Mouse (Mus musculus) intestine, embryonic 16.5 days (tissue): ENCODE data around the gene Sgcg. TPM values are rescaled to one million over a fixed set of nuclear protein-coding genes. Genes with fewer than 3 reads are reported as not detected.

Experiments
- ATAC-seq: fragments of 200-750 bp; cut with Nextera tagmentation; 2 replicates; pipeline ENCODE4 v1.8.0; 2017; ENCODE audit warnings: moderate TSS enrichment, moderate library complexity
- H3K27ac ChIP-seq: fragments of 300-500 bp; sonication (generic); 2 replicates; pipeline ENCODE4 v1.5.1; 2014; ENCODE audit warnings: mild to moderate bottlenecking, low read length
- H3K27me3 ChIP-seq: fragments of 300-500 bp; sonication (generic); replicated peaks from 2 replicates; pipeline ENCODE4 v1.6.1; 2014; ENCODE audit warnings: low read length, control low read depth, mixed read lengths; ENCODE audit not compliant: control insufficient read depth, insufficient read depth
- H3K36me3 ChIP-seq: fragments of 300-500 bp; sonication (generic); 2 replicates; pipeline ENCODE4 v1.6.1; 2014; ENCODE audit warnings: low read length, control low read depth; ENCODE audit not compliant: control insufficient read depth, insufficient read depth
- H3K4me1 ChIP-seq: fragments of 300-500 bp; sonication (generic); 2 replicates; pipeline ENCODE4 v1.6.1; 2014; ENCODE audit warnings: low read length, control low read depth, mixed read lengths; ENCODE audit not compliant: control insufficient read depth, insufficient read depth
- H3K4me2 ChIP-seq: fragments of 300-500 bp; sonication (generic); 2 replicates; pipeline ENCODE4 v1.6.1; 2014; ENCODE audit warnings: low read depth, low read length, control low read depth
- H3K4me3 ChIP-seq: fragments of 300-500 bp; sonication (generic); 2 replicates; pipeline ENCODE4 v1.5.1; 2014; ENCODE audit warnings: mild to moderate bottlenecking, low read length
- H3K9ac ChIP-seq: fragments of 300-500 bp; sonication (generic); 2 replicates; pipeline ENCODE4 v1.6.1; 2014; ENCODE audit warnings: low read depth, low read length
- H3K9me3 ChIP-seq: fragments of 300-500 bp; sonication (generic); 2 replicates; pipeline ENCODE4 v1.6.1; 2016; ENCODE audit warnings: low read length, control low read depth; ENCODE audit not compliant: control insufficient read depth
- WGBS: fragments of 180-500 bp; shearing (Covaris S2); extraction: QIAGEN DNeasy Blood & Tissue Kit; methylation state at CpG from one replicate; pipeline ENCODE4 v1.1.7; 2014; 5-methylcytosine and 5-hydroxymethylcytosine counted together
- polyA plus RNA-seq: library from polyadenylated mRNA; unstranded; fragments of >200 nt; fragmentation: Nextera tagmentation; extraction: Ambion mirVana; gene quantifications from 2 replicates; pipeline ENCODE4 v1.2.1, GENCODE M21; 2015

Sgcg gene
- polyA plus RNA-seq, 1 experiment from 2014 or later = 1.7 TPM

DNA sequence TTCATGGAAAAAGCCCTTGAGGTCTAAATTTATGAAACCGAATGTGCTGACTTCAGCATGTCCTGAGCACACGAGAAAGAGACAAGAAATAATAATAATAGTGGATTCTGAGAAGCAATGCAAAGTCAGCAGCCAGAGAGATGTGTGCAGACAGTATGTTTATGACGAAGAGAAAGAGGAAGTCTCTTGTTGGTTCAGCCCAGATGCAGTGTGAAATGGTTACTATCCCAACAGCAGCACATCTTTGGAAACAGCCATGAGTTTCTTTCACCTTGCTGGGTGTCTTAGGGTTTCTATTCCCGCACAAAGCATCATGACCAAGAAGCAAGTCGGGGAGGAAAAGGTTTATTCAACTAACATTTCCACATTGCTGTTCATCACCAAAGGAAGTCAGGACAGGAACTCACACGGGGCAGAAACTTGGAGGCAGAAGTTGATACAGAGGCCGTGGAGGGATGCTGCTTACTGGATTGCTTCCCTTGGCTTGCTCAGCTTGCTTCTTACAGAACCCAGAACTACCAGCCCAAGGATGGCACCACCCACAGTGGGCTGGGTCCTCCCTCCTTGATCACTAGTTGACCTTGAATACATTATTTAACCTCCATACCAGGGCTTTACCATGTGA is 20.5 kb upstream of the Sgcg start:
- Histone ChIP-seq H3K36me3 (no peaks in the 10 kb centered on the region), H3K27me3 (peaks cover 8% of the 10 kb centered on the region), H3K4me1 (peaks cover 11% of the 10 kb centered on the region; the same call in 1 of the 2 replicates), H3K4me2 (no peak overlapping the region), H3K4me3 (no peak overlapping the region), H3K27ac (no peak overlapping the region), H3K9me3 (no peaks in the 10 kb centered on the region), H3K9ac (no peak overlapping the region)
- 74% methylated on average over 7 of the region's 7 CpGs for WGBS
- no peak for ATAC-seq

DNA sequence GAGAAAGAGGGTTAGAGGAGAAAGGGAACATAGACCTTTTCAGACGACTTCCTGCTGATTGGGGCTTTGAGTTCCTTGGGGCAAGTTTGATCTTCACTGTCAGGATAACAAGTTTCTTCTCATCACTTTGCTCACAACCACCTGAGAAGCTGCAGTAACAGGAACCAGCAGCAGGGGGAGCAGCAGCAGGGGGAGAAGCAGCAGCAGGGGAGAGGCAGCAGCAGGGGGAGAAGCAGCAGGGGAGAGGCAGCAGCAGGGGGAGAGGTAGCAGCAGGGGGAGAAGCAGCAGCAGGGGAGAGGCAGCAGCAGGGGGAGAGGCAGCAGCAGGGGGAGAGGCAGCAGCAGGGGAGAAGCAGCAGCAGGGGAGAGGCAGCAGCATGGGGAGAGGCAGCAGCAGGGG is 19.0 kb upstream of the Sgcg start:
- H3K27me3 ChIP-seq = peaks cover 8% of the 10 kb centered on the region
- no peak overlapping the region for H3K27ac ChIP-seq
- WGBS = 32% methylated on average over 1 of the region's 1 CpGs
- H3K36me3 ChIP-seq = no peaks in the 10 kb centered on the region
- H3K9me3 ChIP-seq = no peaks in the 10 kb centered on the region
- H3K4me3 ChIP-seq = no peak overlapping the region
- H3K4me1 ChIP-seq = peaks cover 11% of the 10 kb centered on the region; the same call in 1 of the 2 replicates
- no peak overlapping the region for H3K9ac ChIP-seq
- ATAC-seq = no peak
- H3K4me2 ChIP-seq = no peak overlapping the region

DNA sequence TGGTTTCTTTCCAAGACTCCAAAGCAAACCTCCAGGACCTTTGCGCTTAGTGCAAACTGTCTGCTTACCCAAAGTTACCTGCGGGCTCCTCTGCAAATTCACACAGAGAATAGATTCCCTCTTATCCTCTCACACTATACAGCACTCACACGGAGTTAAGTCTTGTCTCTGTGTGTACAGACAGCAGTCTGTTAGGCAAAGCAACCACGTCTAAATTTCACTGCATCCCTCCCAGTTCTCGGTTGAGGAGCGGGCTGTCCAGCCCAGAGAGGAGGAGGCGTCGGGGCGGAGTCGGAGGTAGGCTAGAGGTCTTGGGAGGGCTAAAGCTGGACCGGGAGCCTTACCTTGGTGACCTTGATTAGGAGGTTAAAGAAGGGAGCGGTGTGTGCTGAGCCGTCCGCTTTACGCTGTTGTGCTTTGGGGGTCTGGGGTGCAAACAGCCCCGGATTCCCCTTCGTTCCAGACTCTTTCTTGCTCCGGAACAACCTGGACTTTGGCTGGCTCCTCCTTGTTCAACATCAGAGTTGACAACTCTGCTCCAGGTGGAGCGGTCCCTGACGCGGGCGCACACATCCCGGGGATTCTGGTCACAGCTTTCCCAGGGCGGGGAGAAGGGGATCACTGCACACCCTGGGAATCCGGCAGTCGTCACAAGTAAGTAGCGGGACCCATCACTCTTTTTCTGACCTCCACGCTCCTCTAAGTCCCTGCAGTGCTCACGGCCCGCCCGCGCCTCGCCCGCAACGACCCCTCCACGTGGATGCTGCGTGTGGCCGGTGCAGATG is 16.3 kb upstream of the Sgcg start:
- peak overlapping the region; percentile 50 for H3K4me2 ChIP-seq
- H3K4me3 ChIP-seq = peak overlapping the region; percentile 37
- 6% methylated on average over 38 of the region's 38 CpGs for WGBS
- H3K27ac ChIP-seq = no peak overlapping the region
- no peaks in the 10 kb centered on the region for H3K9me3 ChIP-seq
- peak overlapping the region; percentile 43; the same call in 1 of the 2 replicates for H3K9ac ChIP-seq
- H3K27me3 ChIP-seq = peaks cover 8% of the 10 kb centered on the region
- H3K4me1 ChIP-seq = peaks cover 11% of the 10 kb centered on the region; the same call in 1 of the 2 replicates
- H3K36me3 ChIP-seq = no peaks in the 10 kb centered on the region
- no peak for ATAC-seq

DNA sequence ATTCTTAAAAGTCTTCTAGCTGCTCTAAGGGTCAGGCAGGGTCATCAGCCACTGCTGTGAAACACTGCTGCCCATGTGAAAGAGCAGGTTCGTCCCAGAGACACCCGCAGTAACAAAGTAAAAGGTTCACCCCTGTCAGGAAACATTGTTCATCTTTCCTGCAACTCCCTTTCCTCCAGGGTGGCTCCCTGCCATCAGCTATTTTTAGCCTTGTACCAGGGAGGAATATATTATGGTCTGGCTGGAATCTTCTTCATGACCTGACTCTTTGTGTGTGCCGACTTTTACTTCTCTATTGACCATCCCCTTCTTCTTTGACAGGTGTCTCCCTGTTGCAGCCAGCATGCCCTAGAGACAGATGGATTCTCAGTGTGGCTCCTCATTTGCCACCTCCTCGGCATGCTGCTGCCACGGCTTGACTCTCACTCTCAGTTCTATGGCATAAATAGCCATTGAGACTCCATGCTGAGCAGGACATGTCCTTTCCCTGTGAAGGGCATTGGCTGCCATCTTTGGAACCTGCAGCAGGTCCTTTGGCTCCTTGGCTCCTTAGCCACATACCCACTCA is 9.7 kb upstream of the Sgcg start:
- H3K4me1 ChIP-seq = no peaks in the 10 kb centered on the region
- H3K4me2 ChIP-seq = no peak overlapping the region
- no peak for ATAC-seq
- no peaks in the 10 kb centered on the region for H3K36me3 ChIP-seq
- no peak overlapping the region for H3K4me3 ChIP-seq
- no peaks in the 10 kb centered on the region for H3K27me3 ChIP-seq
- H3K9ac ChIP-seq = no peak overlapping the region
- WGBS = 54% methylated on average over 5 of the region's 5 CpGs
- H3K27ac ChIP-seq = no peak overlapping the region
- no peaks in the 10 kb centered on the region; the same call in 1 of the 2 replicates for H3K9me3 ChIP-seq

DNA sequence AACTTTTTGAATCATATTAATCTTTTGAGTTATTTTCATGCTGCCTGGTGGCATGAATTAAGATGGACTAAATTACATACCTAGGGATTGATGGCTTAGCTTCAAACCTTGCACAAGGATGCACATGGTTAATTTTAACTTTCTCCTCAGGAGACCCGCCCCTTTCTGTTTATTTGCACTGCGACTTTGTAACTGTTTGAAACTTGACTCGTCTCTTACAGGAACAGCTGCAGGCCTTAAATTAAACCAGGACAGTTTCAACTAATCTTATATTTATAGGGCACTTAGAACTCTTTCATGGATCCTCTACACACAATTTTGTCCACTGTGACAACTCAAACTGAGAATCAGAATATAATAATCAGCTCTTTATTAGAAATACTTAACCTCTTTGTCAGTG is 794 bp upstream of the Sgcg start:
- Histone ChIP-seq H3K9ac (no peak overlapping the region), H3K4me2 (no peak overlapping the region), H3K4me3 (no peak overlapping the region), H3K9me3 (no peaks in the 10 kb centered on the region), H3K36me3 (no peaks in the 10 kb centered on the region), H3K27ac (no peak overlapping the region), H3K27me3 (no peaks in the 10 kb centered on the region), H3K4me1 (no peaks in the 10 kb centered on the region)
- ATAC-seq = no peak
- WGBS = 23% methylated on average over 3 of the region's 3 CpGs

DNA sequence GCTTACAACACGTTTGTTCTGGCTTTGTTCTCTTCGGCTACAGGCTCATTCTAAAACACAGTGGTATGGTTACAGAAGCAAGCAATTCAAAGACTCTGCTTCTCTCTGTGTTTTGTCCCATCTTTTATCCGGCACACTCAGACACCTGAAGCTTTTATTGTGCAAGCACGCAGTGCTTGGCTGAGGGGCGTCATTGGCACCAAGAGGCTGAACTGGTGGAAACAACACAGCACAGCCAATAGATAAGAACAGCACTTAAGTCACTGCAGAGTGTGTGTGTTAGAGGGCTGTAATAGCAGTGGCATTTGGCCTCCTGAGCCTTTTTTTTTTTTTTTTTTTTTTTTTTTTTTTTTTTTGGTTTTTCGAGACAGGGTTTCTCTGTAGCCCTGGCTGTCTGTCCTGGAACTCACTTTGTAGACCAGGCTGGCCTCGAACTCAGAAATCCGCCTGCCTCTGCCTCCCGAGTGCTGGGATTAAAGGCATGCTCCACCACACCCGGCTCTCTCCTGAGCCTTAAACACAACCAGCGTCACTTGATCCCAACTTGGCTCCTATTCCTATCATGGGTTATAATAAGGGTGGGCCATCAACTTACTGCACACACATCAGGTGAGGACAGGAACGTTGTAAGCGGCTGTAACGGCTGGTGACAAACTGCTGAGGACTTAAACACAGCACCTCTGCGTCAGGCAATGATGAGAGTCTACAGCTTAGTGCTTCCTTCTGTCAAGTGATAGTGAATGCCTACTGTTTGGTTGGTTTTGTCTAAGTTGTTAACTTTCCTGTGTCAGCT is 5.5 kb downstream of the Sgcg start:
- Histone ChIP-seq H3K4me3 (no peak overlapping the region), H3K36me3 (no peaks in the 10 kb centered on the region), H3K4me1 (no peaks in the 10 kb centered on the region), H3K4me2 (no peak overlapping the region), H3K27ac (no peak overlapping the region), H3K9me3 (0 out of 2 replicates have a peak, but pooled peaks cover 5% of the 10 kb centered on the region), H3K27me3 (no peaks in the 10 kb centered on the region), H3K9ac (no peak overlapping the region)
- no peak for ATAC-seq
- WGBS = 78% methylated on average over 15 of the region's 15 CpGs

DNA sequence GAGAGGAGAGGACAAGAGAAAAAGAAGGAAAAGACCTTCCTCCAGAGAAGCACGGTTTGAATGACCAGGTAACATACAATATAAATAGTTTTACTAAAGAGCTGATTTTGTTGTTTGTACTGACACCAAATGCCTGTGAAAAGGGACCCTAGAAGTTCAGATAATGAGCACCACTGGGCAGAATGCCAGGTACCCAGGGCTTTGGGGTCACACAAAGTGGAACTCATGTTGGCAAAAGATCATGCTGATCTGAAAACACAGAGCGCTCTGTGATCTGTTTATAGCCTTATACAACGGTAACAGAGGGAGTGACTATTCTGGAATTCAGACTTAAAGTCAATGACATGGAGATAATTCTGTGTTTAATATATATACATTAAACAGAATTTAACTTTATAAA is 11.8 kb downstream of the Sgcg start:
- no peak for ATAC-seq
- no peak overlapping the region for H3K27ac ChIP-seq
- H3K4me1 ChIP-seq = no peaks in the 10 kb centered on the region
- H3K27me3 ChIP-seq = no peaks in the 10 kb centered on the region
- H3K4me2 ChIP-seq = no peak overlapping the region
- H3K36me3 ChIP-seq = no peaks in the 10 kb centered on the region
- 0 out of 2 replicates have a peak, but pooled peaks cover 6% of the 10 kb centered on the region for H3K9me3 ChIP-seq
- 73% methylated on average over 3 of the region's 3 CpGs for WGBS
- H3K4me3 ChIP-seq = no peak overlapping the region
- H3K9ac ChIP-seq = no peak overlapping the region

DNA sequence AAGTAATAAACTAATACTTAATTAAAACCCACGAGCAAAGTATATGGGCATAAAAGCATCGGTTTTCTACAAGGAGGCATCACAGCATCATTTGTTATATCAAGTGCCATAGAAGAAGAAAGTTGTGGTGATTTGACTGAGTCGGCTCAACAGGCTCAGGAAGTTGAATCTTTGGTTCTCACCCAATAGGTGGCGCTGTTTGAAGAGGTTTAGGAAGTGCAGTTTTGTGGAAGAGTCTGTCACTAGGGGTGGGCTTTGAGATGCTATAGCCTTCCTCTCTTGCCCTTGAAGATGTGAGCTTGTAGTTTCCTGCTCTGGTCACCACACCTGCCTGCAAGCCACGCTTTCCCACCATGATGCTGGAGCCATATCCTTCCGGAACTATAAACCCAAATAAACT is 15.7 kb downstream of the Sgcg start:
- Histone ChIP-seq H3K4me1 (no peaks in the 10 kb centered on the region), H3K9ac (no peak overlapping the region), H3K4me3 (no peak overlapping the region), H3K36me3 (no peaks in the 10 kb centered on the region), H3K9me3 (no peaks in the 10 kb centered on the region), H3K4me2 (no peak overlapping the region), H3K27ac (no peak overlapping the region), H3K27me3 (no peaks in the 10 kb centered on the region)
- ATAC-seq = no peak
- whole genome bisulfite sequencing = 36% methylated on average over 6 of the region's 6 CpGs

DNA sequence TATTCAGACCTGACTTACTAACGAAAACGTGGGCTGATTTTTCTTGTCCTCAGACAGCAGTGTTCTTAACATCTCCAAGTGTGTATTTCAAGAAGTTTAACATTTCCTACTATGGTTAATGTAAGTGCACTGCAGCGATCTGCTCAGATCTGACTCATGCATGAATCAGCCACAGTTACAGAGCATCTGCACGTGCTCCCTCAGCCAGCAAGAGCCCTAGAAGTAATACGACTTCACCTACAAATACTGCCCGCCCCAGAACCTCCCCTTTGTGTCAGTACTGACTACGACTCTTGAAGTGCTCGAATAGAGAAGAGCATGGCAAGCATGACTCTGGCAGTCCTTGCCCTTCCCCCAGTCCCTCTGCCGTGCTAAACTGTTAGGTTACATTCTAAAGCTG is 19.5 kb downstream of the Sgcg start:
- Histone ChIP-seq H3K36me3 (no peaks in the 10 kb centered on the region), H3K27ac (no peak overlapping the region; the same call in 1 of the 2 replicates), H3K9me3 (no peaks in the 10 kb centered on the region), H3K4me2 (no peak overlapping the region), H3K4me1 (no peaks in the 10 kb centered on the region), H3K27me3 (no peaks in the 10 kb centered on the region), H3K4me3 (no peak overlapping the region), H3K9ac (no peak overlapping the region)
- WGBS = 47% methylated on average over 9 of the region's 9 CpGs
- no peak for ATAC-seq
